Mouse (Mus musculus): ENCODE measurements around the gene Lrba.

Lrba gene

GRCm38 (mm10) chr3:86253071-86253470, 28.6 kb downstream of the Lrba start:
- intact Hi-C loops (cut with DNase I), result no loop called here

- intact Hi-C loops (cut with DNase I), result no loop called here
These were observed 29.3 kb downstream of the Lrba start for GRCm38 (mm10) chr3:86253791-86254190.

GRCm38 (mm10) chr3:86268074-86268702, 43.7 kb downstream of the Lrba start:
- intact Hi-C loops (cut with DNase I), result no loop called here

DNA sequence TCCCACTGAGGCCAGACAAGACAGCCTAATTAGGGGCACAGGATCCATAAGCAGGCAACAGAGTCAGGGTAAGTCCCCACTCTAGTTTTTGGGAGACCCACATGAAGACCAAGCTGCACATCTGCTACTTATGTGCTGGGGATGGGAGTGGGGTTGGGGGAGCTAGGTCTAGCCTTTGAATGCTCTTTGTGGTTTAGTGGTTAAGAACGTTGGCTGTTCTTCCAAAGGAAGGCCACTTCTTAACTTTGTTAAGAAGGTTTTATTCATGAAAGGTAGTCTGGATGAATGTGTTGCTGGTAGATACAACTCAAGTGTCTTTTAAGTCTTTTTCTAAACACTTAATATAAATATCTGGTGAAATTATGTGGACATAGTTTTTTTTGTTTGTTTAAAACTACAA, 51.2 kb downstream of the Lrba start:
- intact Hi-C loops (cut with DNase I), result no loop called here

DNA sequence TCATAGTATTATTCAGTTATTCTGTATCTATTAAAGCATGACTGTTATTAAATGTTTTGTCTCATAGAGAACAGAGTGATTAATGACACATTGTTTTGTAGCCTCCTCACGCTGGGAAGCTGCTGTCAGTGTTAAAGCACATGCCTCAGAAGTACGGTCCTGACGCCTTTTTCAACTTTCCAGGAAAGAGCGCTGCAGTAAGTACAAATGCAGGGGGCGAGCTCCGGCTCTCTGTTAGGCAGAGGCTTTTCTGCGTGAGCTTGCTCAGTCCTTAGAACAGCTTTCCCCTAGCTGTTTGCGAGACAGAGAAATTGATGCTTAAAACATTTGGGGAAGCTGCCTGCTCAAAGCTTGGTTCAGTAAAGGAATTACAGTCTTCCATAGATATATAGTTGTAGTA, 66.8 kb downstream of the Lrba start:
- intact Hi-C loops (cut with DNase I), result no loop called here

GRCm38 (mm10) chr3:86294866-86295265, 70.4 kb downstream of the Lrba start:
- intact Hi-C loops (cut with DNase I), result no loop called here

GRCm38 (mm10) chr3:86296214-86296613, 71.7 kb downstream of the Lrba start:
- intact Hi-C loops (cut with DNase I), result no loop called here

DNA sequence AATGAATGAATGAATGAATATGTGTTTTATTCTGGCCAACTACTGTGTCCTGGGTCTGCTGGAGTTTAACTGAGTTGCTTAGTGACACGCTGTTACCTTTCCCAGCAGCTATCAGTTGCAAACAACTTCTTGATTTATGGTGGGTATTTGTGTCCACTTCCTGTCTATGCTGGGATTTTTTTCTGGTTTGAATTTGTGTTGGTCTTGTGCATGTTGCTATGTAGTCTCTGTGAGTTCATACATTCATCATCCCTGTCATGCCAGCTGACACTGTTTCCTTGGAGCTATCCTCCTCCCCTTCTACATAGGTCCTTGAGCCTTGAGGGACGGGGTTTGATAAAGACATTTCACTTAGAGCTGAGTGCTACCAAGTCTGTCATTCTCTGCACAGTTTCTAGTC, 84.4 kb downstream of the Lrba start:
- intact Hi-C loops (cut with DNase I), result no loop called here

- intact Hi-C loops (cut with DNase I), result no loop called here
These were observed 85.7 kb downstream of the Lrba start for GRCm38 (mm10) chr3:86310216-86310615.

- intact Hi-C loops (cut with DNase I), result no loop called here
These were observed 86.9 kb downstream of the Lrba start for GRCm38 (mm10) chr3:86311406-86311805.

DNA sequence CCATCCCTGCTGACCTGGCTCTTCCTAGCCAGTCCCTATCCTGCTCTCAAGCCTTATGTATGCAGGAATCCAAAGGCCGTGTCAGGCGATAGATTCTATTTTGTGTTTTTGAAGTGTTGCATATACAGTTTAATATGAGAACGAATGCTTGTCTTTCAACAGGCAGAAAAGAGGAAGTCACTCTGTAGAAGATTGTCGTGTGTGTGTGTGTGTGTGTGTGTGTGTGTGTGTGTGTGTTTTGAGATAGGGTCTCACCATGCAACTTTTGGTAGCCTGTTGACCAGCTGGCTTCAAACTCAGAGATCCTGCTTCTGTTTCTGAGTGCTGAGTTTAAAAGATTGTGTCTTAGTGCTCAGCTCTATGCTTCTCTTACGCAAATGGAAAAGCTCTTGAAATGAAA, 93.2 kb downstream of the Lrba start:
- intact Hi-C loops (cut with DNase I), result no loop called here

DNA sequence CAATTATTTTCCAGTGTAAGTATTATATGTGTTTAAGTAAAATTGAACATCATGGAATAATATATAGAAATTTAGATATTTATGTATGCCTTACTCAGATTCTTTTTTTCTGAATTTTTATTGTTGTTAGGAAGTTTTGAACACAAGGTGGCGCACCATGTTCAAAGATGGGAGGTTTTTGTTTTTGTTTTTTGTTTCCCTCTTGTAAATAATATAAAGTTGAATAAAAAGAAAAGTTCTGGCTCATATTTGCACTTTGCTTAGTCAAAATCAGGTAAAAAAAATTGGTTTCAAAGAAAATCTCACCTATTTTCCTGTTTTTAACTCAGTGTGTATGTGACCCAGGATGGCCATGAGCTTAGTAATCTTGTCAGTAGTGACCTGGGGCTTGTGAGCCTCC, 104.1 kb downstream of the Lrba start:
- intact Hi-C loops (cut with DNase I), result loop anchor here (10.0 kb wide), 1 partner anchor 436 kb away; no protein-coding TSS in a partner anchor

DNA sequence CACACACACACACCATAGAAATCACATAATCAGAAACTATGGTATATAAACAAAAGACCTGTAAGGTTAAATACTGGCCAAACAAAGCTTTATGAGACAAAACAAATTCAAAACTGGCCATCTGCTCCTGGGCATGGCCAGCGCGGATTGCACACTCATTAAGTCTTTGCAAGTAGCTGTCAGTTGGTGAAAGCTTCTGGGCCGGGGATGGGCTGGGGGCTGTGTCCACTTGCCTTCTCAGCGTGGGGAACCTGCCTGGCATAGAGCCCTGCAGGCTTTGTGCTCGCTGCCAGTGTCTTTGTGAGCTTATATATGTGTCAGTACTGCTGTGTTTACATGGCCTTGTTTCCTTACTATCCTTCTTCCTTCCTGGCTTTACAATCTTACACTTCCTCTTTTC, 118.8 kb downstream of the Lrba start:
- intact Hi-C loops (cut with DNase I), result no loop called here

- intact Hi-C loops (cut with DNase I), result no loop called here
These were observed 138.0 kb downstream of the Lrba start for GRCm38 (mm10) chr3:86362486-86362885.

DNA sequence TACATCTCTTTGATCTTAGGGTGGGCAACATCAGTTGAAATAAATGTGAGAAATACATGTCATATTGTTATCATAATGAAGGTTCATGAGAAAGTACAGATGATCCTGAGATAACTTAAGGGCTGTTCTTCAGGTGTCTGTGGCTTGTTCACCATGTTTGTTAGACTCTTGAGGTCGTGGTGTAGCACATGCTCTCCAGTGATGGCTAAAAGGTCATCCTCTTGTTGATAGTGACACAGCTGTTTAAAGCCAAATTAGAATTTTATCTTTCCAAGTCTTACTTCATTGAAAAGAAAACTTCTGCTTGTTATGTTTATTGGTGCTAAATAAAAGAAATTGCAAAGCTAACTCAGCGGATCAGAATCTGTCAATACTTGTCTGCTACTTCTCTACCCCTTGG, 147.0 kb downstream of the Lrba start:
- intact Hi-C loops (cut with DNase I), result no loop called here

GRCm38 (mm10) chr3:86375276-86375675, 150.8 kb downstream of the Lrba start:
- intact Hi-C loops (cut with DNase I), result no loop called here

GRCm38 (mm10) chr3:86382557-86382956, 158.1 kb downstream of the Lrba start:
- intact Hi-C loops (cut with DNase I), result no loop called here

GRCm38 (mm10) chr3:86385047-86385446, 160.6 kb downstream of the Lrba start:
- intact Hi-C loops (cut with DNase I), result no loop called here

DNA sequence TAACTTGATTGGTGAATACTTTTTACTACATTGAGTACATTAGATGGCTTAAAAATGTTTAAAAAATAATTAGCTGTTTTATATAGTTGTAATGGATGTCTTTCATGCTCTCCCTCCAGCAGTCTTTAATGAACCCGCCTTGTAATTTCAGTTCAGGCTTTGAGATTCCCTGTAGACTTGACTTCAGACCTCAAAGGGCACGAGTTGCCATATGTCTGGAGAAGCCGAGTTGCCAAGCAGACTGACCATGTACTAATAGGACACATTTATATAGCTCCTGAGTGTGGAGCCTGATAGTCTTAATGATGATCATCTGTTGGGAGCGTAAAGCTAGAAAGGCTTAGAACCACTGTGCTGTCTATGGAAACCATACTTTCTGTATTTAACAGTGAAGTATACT, 161.8 kb downstream of the Lrba start:
- intact Hi-C loops (cut with DNase I), result no loop called here

- intact Hi-C loops (cut with DNase I), result no loop called here
These were observed 199.3 kb downstream of the Lrba start for GRCm38 (mm10) chr3:86423828-86424227.

- intact Hi-C loops (cut with DNase I), result no loop called here
These were observed 202.3 kb downstream of the Lrba start for GRCm38 (mm10) chr3:86426733-86427132.

DNA sequence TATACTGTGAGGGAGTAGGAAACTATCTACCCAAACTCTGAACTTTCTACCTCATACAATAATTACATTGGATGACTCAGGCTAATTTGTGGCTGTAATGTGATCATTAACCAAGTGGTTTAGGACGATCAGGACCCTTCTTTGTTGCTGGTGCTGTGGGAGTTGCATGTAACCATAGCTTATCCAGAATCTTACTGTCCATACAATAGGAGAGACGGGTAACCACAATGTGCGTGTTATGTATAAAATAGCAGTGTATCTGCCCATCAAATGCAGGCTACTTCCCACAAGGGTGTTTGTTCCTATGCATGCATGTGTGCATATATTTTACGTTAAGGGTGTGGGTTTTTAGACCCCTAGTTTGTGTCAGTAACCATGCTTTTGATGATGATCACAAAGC, 219.0 kb downstream of the Lrba start:
- intact Hi-C loops (cut with DNase I), result no loop called here

DNA sequence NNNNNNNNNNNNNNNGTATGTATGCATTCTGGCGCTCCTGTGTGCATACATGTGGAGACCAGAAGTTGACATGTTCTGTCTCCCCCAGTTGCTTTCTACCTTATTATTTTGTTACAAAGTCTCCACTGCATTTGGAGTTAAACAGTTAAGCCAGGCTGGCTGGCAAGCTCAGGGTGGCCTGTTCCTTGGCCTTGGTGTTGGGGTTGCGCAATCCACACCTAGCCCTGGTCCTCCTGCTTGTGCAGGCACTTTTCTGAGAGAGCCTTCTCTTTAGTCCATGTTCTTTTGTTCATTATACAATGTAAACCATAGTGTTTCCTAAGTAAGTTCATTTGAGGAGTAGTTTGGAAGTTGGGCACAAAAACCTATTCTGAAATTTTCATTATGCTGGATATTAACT, 226.7 kb downstream of the Lrba start:
- intact Hi-C loops (cut with DNase I), result no loop called here

DNA sequence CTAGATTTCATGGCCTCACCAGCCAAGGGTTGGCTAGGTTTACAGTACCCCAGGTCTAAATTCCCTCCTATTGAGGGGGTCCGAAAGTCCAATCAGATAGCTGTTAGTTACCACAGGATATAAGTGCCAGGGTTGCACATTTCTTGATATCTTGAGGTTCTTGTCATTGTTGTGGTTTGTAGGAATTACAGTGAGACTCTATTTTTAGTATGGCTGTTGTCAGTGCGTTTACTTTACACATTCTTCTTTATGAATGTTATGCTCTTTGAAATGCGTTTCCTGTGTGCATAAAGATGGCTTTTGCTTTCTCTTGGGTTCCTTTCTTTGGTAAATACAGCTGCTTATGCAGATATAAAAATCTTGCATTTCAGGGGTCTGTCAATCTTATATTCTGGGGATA, 237.1 kb downstream of the Lrba start:
- intact Hi-C loops (cut with DNase I), result no loop called here

All from adrenal gland (tissue).